Mouse (Mus musculus) embryonic fibroblast, embryonic 13.5 days (primary cell): ENCODE measurements around the gene Cobl. TPM values are rescaled to one million over a fixed set of nuclear protein-coding genes. Genes with fewer than 3 reads are reported as not detected.

Experiments used
- H3K27ac ChIP-seq: 2 replicates; pipeline ENCODE4 v1.5.1; 2012; ENCODE audit warnings: low read length, control low read depth, inconsistent platforms; ENCODE audit not compliant: insufficient read depth
- H3K4me1 ChIP-seq: 2 replicates; pipeline ENCODE4 v1.6.1; 2011; ENCODE audit warnings: low read length; ENCODE audit not compliant: control insufficient read depth, insufficient read depth
- H3K4me3 ChIP-seq: 2 replicates; pipeline ENCODE4 v1.5.1; 2011; ENCODE audit warnings: mild to moderate bottlenecking, control low read depth, low read length; ENCODE audit not compliant: insufficient read depth
- CTCF ChIP-seq: IDR thresholded peaks from 2 replicates; pipeline ENCODE4 v1.5.1; 2011; ENCODE audit warnings: mild to moderate bottlenecking, control low read depth, low read length, moderate library complexity, borderline replicate concordance; ENCODE audit not compliant: insufficient read depth
- POLR2A ChIP-seq: IDR thresholded peaks from 2 replicates; pipeline ENCODE4 v1.6.1; 2011; ENCODE audit warnings: low read depth, mild to moderate bottlenecking, control low read depth, low read length, moderate library complexity
- polyA plus RNA-seq: library from polyadenylated mRNA; stranded (reverse); fragments of >200 nt; gene quantifications from 2 replicates; pipeline ENCODE4 v1.2.4, GENCODE M21; 2011; ENCODE audit warnings: low read depth; ENCODE audit not compliant: missing spikeins, insufficient read length

Gene Cobl
- polyA plus RNA-seq, 1 experiment: 4.2 TPM

DNA sequence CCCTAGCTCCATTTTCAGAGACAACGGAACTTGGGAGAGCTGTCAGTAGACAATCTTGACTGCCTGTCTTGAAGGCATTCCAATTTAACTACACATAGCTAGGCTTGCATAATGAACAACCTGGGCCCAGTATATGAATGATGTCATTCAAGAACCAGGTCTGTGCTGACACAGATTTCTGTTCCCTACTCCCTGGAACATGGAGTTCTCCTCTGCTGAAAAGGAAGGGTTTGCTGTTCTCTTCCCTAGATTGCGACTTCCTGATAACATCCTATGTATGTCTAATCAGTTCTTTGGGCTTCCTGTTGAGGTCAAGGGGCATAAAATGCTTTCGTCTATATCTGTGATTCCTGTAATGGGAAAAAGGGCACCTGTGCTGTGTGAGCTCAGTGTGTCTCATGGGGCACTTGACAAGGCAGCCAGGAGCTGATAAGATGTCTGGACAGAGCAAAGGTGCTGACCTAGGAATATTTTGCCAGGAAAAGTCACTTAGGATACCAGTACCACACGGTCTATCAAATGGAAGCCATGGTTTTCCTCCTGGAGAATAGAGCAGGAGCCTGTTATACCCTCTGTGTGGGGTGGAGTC is 219.3 kb downstream of the Cobl start:
- Histone ChIP-seq H3K4me3 (no peak overlapping the region), H3K4me1 (no peaks in the 10 kb centered on the region), H3K27ac (no peak overlapping the region)
- TF ChIP-seq POLR2A (no peak), CTCF (no peak)

DNA sequence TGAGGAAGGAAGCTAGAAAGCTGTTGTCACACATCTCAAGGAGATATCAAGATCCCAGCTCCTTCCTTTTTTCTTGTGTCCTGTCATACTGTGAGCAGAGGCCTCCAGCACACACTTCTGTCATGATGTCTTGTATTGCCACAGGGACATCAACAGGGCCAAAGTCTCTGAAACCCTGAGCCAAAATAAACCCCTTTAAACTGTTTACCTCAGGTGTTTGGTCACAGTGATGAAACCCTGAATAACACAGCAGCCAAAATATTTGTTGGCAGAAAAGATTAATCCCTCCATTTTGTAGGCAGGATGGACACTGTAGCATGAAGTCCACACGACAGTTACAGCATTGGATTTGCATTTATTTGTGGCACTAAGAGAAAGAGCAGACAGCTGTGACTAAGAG is 228.4 kb downstream of the Cobl start:
- no peak for TF ChIP-seq CTCF
- TF ChIP-seq POLR2A: no peak
- no peak overlapping the region for H3K27ac ChIP-seq
- 0 out of 2 replicates have a peak, but pooled peaks cover 4% of the 10 kb centered on the region for H3K4me1 ChIP-seq
- no peak overlapping the region for H3K4me3 ChIP-seq

DNA sequence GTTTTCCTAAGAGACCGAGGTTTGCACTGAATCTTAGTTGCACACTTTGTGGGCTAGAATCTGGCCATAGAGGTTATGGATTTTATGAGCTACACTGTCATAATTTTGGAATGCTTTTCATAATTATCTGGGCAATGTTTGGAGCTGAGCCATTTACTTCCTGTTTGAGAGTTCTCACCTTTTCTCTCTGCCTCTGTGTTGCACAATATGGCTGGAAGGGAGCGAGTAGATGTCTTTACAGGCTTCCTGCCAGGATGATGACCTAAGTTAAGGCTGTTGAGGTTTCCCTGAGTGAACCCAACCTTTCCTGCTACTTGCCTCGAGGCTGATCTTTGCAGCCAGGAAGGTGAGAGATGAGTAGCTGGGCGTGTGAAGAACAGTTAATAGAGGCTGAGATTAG is 229.9 kb downstream of the Cobl start:
- peaks cover 9% of the 10 kb centered on the region; the same call in 1 of the 2 replicates for H3K4me1 ChIP-seq
- no peak overlapping the region for H3K27ac ChIP-seq
- TF ChIP-seq CTCF (no peak), POLR2A (no peak)

DNA sequence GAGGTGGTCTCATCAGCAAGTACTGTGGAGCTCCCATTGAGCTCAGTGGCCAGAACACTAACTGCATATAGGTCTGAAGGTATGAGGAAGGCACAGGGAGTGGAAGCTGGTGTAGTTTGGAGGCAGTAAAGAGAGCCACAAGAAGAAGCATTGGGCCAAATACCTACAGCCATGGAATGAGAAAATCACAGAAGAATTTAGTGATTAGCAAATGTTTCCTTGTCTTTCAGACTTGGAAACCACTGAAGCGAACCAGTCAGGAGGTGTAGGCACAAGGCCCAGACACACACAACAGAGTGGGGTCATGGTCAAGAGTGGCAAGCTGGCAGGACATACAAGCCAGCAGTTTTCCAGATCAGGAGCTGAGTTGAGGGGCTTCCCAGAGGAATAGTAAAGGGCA is 230.6 kb downstream of the Cobl start:
- TF ChIP-seq POLR2A: no peak
- H3K4me3 ChIP-seq: no peak overlapping the region
- peaks cover 9% of the 10 kb centered on the region; the same call in 1 of the 2 replicates for H3K4me1 ChIP-seq
- no peak overlapping the region for H3K27ac ChIP-seq

More for the DNA sequence above, 229.9 kb downstream of the Cobl start:
- no peak overlapping the region for H3K4me3 ChIP-seq

DNA sequence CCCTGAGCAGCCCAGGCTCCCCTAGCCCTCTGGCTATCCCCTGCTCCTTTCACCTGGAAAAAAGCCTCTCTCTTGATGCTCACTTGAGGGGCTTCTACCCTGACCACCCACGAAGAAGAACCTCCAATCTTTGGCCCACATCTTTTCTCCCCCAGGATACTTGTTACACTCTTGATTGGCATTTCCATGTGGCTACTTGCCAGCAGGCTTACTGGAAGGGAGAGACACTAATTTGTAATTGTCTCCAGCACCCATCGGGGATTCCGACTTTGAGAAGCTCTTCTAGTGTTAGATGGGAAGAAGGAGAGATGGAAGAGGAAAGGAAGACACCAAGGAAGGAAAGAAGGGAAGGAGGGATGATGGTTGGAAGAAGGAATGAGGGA is 232.0 kb downstream of the Cobl start:
- Histone ChIP-seq H3K4me3 (no peak overlapping the region), H3K4me1 (peaks cover 9% of the 10 kb centered on the region; the same call in 1 of the 2 replicates), H3K27ac (no peak overlapping the region)
- TF ChIP-seq CTCF: no peak
- TF ChIP-seq POLR2A: no peak

DNA sequence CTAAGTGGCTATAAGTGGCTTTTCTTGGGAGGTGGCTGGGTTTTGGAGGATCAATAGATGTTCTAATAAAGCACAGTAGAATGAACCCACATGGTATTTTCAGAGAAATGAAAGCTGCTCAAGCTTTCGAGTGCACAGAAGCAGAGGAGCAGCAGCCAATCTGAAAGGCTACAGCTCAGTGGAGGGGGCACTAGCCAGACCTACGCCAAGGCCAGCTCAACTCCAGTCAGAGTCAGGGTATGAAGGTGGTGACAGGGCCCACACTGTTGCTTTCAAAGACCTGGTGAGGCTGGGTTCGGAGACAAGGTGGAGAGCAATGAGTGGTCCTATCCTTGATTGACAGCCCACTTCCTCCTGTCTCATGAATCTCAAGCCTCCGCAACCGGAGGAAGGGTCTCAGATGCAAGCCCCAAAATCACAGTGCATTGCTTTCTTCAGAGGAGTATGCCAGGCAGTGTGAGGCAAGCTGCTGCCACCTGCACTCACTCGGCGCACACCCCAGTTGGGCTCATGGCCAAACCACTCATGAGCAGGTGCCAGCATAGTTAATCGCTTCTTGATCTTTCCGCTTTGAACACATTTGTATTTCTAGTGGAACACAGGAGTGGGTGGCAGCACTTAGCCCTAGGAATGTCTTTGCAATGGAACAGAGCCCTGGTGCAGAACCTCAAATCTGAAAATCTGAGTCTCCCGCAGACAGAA is 232.6 kb downstream of the Cobl start:
- TF ChIP-seq CTCF: no peak
- no peak for TF ChIP-seq POLR2A
- H3K27ac ChIP-seq: no peak overlapping the region
- H3K4me3 ChIP-seq: no peak overlapping the region
- H3K4me1 ChIP-seq: peaks cover 9% of the 10 kb centered on the region; the same call in 1 of the 2 replicates

DNA sequence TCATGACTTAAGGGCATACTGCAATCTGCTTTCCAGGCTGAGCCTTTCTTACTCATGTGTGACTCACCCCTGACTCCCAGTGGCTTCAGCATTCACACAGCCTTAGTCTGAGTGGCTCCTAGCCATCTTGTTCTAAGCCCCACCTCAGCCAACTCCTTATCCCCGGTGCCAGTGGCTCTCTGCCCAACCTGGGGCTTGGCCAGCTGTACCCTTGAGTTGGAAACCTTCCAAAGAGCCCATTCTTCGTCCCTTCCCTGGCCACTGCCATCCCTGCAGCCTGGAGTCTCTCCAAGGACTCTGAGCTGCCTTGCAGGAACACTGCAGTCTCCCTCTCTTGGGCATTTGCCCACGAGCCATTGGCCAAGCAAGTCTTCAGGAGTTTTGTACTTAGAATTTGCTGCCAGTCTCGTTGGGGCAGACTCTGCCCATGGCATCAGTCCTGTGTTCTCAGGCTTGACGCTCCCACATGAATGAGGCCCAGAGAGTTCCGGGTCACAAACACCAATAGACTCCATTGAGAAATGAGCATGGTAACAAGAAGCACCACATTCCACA is 233.2 kb downstream of the Cobl start:
- H3K4me3 ChIP-seq: no peak overlapping the region

DNA sequence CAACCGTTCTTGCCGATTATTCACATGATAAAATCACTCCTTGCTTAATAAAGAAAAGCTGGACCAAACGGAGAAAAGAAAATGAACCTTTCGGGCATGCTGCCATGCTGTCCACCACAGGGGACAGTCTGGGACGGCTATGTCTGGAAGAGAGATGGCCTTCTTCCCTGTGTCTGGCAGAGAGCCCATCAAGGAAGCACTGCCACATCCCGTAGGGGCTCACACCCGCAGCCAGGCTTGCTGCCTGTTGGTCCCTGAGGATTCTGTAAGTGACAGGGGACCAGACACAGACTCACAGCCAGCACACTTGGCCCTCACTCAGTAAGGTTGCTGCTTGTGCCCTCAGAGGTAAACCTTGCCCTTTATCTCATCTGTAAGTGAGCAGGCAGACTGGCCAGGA is 235.3 kb downstream of the Cobl start:
- Histone ChIP-seq H3K4me3 (no peak overlapping the region), H3K4me1 (peaks cover 9% of the 10 kb centered on the region; the same call in 1 of the 2 replicates), H3K27ac (no peak overlapping the region)
- TF ChIP-seq CTCF (no peak), POLR2A (no peak)

More for the DNA sequence above, 233.2 kb downstream of the Cobl start:
- TF ChIP-seq POLR2A (no peak), CTCF (no peak)
- Histone ChIP-seq H3K4me1 (peaks cover 9% of the 10 kb centered on the region; the same call in 1 of the 2 replicates), H3K27ac (no peak overlapping the region)

DNA sequence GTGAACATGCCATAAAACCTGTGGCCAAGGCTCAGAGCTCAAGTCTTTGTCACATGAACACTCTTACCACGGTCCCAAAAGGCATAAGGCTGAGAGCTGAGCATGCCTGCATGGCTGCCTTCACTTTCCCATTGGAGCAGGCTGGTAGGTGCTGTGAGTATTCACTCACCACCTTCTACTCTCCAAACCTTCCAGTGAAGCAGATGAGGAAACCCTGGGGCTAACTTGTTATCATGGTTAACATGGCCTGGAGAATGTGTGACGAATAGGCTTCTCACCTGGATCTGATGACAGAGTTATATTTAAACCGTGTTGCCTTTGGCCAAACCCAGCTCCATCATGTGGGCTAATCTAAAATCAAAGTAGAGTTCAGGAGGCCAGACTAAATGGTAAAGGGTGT is 237.4 kb downstream of the Cobl start:
- Histone ChIP-seq H3K27ac (no peak overlapping the region), H3K4me1 (peaks cover 8% of the 10 kb centered on the region; the same call in 1 of the 2 replicates), H3K4me3 (no peak overlapping the region)
- TF ChIP-seq POLR2A: no peak
- TF ChIP-seq CTCF: no peak

DNA sequence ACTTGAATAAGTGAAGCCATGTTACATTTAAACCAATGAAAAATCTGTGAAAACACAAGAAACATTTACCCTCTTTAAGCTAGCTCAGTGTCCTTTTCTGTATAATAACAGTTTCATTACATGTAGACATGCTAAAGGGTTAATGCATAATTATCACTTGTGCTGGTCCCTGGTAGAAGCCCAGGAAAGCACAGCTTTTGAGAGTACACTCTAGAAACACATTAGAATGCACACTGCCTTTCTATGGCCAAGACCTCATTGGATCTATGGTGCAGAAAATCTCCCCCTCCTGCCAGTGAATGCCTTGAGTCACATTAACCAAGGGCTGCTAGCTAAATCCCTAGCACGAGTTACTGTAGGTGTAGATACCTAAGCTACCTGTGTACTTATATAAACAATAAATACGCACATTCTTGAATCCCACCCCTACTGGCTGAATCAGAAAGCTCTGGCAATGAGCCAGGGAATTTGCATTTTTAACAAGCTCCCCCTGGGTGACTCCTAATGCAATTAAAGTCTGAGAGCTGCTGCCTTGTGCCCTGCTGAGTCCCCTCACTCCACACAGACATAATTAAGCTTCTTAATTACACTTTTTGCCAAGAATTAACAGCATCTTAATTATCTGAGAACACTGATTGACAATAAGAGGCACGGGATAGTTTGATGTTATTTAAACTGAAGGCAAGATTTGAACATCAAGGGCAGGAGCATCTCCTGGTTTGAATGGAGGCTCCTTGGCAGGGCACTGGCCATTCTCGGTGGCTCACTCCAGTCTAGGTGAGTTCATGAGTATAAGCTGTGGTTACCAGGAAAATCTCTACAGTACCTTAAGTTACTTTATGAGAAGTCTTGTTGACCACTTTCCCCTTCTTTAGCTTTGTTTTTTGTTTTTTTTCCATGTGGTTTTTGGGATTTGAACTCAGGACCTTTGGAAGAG is 244.9 kb downstream of the Cobl start:
- TF ChIP-seq POLR2A (no peak), CTCF (no peak)
- Histone ChIP-seq H3K4me3 (no peak overlapping the region), H3K27ac (no peak overlapping the region), H3K4me1 (no peaks in the 10 kb centered on the region)
